In the genomic region with DNA sequence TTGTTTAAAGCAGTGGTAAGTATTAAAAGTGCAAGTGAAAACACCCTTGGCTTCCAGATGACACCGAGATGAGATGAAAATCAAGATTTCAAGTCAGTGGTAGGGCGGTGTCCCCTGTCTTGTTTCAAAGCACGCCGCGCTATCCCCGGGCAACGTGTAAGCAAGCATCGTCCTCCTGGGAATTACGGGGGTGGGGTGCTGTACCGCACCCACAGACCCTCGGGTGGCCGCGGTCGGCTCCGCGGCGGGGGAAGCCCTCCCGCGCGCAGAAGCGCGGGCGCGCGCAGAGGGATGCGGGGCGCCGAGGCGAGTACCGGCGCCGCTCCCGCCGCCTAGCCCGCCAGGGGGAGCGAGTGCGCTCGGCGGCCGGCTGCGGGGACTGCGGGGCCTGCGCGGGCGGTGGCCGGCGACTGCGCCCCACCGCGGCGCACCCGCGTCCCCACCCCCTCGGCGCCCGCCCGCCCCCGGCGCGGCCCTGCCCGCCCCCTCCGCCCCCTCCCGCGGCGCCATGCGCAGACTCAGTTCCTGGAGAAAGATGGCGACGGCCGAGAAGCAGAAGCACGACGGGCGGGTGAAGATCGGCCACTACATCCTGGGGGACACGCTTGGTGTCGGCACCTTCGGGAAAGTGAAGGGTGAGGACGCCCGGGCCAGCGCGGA, we compare ENCODE assay signal across 8 mouse cellular contexts. TPM values are rescaled to one million over a fixed set of nuclear protein-coding genes. Genes with fewer than 3 reads are reported as not detected.
DNase-seq lines count a peak whose midpoint lies in the region; ATAC-seq and TF ChIP-seq lines count a peak whose summit lies in the region.

A gene (plus strand): TSS at position 501 of the 660 bp plus-strand sequence.

- peak within 1 kb of the TSS; percentile 75 for H3K4me2 ChIP-seq in kidney, embryonic 14.5 days (replicated peaks; ENCODE audit: low read depth, low read length)
- peak within 1 kb of the TSS; percentile 57 for H3K4me2 ChIP-seq in limb, embryonic 14.5 days (replicated peaks; ENCODE audit: low read depth, low read length, severe bottlenecking)
- peak within 1 kb of the TSS; percentile 83 for H3K4me2 ChIP-seq in midbrain, embryonic 16.5 days (ENCODE audit: low read length)

- H3K9ac ChIP-seq in kidney, embryonic 14.5 days (ENCODE audit: low read depth, low read length) = peak within 1 kb of the TSS; percentile 88
- H3K9ac ChIP-seq in limb, embryonic 14.5 days (ENCODE audit: low read depth, low read length, severe bottlenecking) = peak within 1 kb of the TSS; percentile 88
- H3K9ac ChIP-seq in midbrain, embryonic 16.5 days (ENCODE audit: low read depth, low read length) = peak within 1 kb of the TSS; percentile 75

- H3K4me1 ChIP-seq in embryonic fibroblast, embryonic 13.5 days (ENCODE audit: control insufficient read depth, insufficient read depth, low read length) = peaks cover 7% of the 10 kb centered on the region
- H3K4me1 ChIP-seq in heart, embryonic 10.5 days = peaks cover 12% of the 10 kb centered on the region
- H3K4me1 ChIP-seq in kidney, embryonic 14.5 days (ENCODE audit: control insufficient read depth, insufficient read depth, low read length) = peaks cover 15% of the 10 kb centered on the region
- H3K4me1 ChIP-seq in limb, embryonic 14.5 days (ENCODE audit: control insufficient read depth, insufficient read depth, low read length) = peaks cover 13% of the 10 kb centered on the region
- H3K4me1 ChIP-seq in midbrain, embryonic 16.5 days (ENCODE audit: control insufficient read depth, insufficient read depth, low read length) = peaks cover 14% of the 10 kb centered on the region

- TF ChIP-seq CTCF in embryonic fibroblast, embryonic 13.5 days (IDR thresholded peaks at IDR 0.05; ENCODE audit: borderline replicate concordance, insufficient read depth, low read length) = no peak

- ATAC-seq in kidney, embryonic 14.5 days (ENCODE audit: low FRiP score, low TSS enrichment) = peak; percentile 92
- ATAC-seq in limb, embryonic 14.5 days (ENCODE audit: low FRiP score, low read depth) = peak; percentile 89
- ATAC-seq in midbrain, embryonic 16.5 days = peak; percentile 95

- no peaks in the 10 kb centered on the region for H3K27me3 ChIP-seq in heart, embryonic 10.5 days (ENCODE audit: insufficient read depth, poor library complexity, severe bottlenecking)
- no peaks in the 10 kb centered on the region for H3K27me3 ChIP-seq in kidney, embryonic 14.5 days (ENCODE audit: control insufficient read depth, insufficient read depth, low read length)
- no peaks in the 10 kb centered on the region for H3K27me3 ChIP-seq in limb, embryonic 14.5 days (ENCODE audit: control insufficient read depth, insufficient read depth, low read length)
- no peaks in the 10 kb centered on the region for H3K27me3 ChIP-seq in midbrain, embryonic 16.5 days (ENCODE audit: control insufficient read depth, insufficient read depth, low read depth, low read length)

- peak within 1 kb of the TSS; percentile 71 for H3K27ac ChIP-seq in embryonic fibroblast, embryonic 13.5 days (ENCODE audit: insufficient read depth, low read length)
- H3K27ac ChIP-seq in heart, embryonic 10.5 days = peak within 1 kb of the TSS; percentile 96
- peak within 1 kb of the TSS; percentile 87 for H3K27ac ChIP-seq in kidney, embryonic 14.5 days (ENCODE audit: low read depth, low read length)
- peak within 1 kb of the TSS; percentile 91 for H3K27ac ChIP-seq in limb, embryonic 14.5 days (replicated peaks; ENCODE audit: low read depth, low read length)
- peak within 1 kb of the TSS; percentile 94 for H3K27ac ChIP-seq in midbrain, embryonic 16.5 days (ENCODE audit: low read length)

- peak; percentile 71 to 81 for DNase-seq in B cell, adult 2 months
- DNase-seq in adrenal gland, postnatal 4 days (ENCODE audit: low spot score in 2 of 2) = peak; percentile 10 to 48
- peak; percentile 90 for DNase-seq in heart, embryonic 10.5 days (ENCODE audit: low spot score)
- DNase-seq in limb, embryonic 14.5 days (ENCODE audit: low spot score) = peak; percentile 69
- DNase-seq in spleen, postnatal 4 days (ENCODE audit: low spot score in 2 of 2) = peak; percentile 73 to 89

- H3K36me3 ChIP-seq in heart, embryonic 10.5 days = 0 out of 2 replicates have a peak, but pooled peaks cover 3% of the 10 kb centered on the region
- H3K36me3 ChIP-seq in kidney, embryonic 14.5 days (ENCODE audit: control insufficient read depth, insufficient read depth, low read length) = no peaks in the 10 kb centered on the region
- H3K36me3 ChIP-seq in limb, embryonic 14.5 days (ENCODE audit: control insufficient read depth, insufficient read depth, low read length) = no peaks in the 10 kb centered on the region
- no peaks in the 10 kb centered on the region for H3K36me3 ChIP-seq in midbrain, embryonic 16.5 days (ENCODE audit: control insufficient read depth, insufficient read depth, low read length)

- H3K9me3 ChIP-seq in heart, embryonic 10.5 days = no peaks in the 10 kb centered on the region
- H3K9me3 ChIP-seq in kidney, embryonic 14.5 days (ENCODE audit: control insufficient read depth, low read length) = no peaks in the 10 kb centered on the region
- H3K9me3 ChIP-seq in limb, embryonic 14.5 days (ENCODE audit: control insufficient read depth, low read length) = no peaks in the 10 kb centered on the region
- no peaks in the 10 kb centered on the region for H3K9me3 ChIP-seq in midbrain, embryonic 16.5 days (replicated peaks; ENCODE audit: control insufficient read depth, low read length, poor library complexity, severe bottlenecking)

- TF ChIP-seq POLR2A in embryonic fibroblast, embryonic 13.5 days (IDR thresholded peaks at IDR 0.05; ENCODE audit: low read depth, low read length) = peak; percentile 88
- TF ChIP-seq POLR2A in limb, embryonic 14.5 days (IDR thresholded peaks at IDR 0.05; ENCODE audit: borderline replicate concordance, extremely low read depth, insufficient read depth, insufficient read length) = no peak

- peak within 1 kb of the TSS; percentile 93 for H3K4me3 ChIP-seq in embryonic fibroblast, embryonic 13.5 days (ENCODE audit: insufficient read depth, low read length)
- H3K4me3 ChIP-seq in heart, embryonic 10.5 days = peak within 1 kb of the TSS; percentile 94
- peak within 1 kb of the TSS; percentile 91 for H3K4me3 ChIP-seq in kidney, embryonic 14.5 days (ENCODE audit: low read length)
- peak within 1 kb of the TSS; percentile 86 for H3K4me3 ChIP-seq in limb, embryonic 14.5 days (replicated peaks; ENCODE audit: low read length)
- peak within 1 kb of the TSS; percentile 90 for H3K4me3 ChIP-seq in midbrain, embryonic 16.5 days (ENCODE audit: low read depth, low read length)

- under 1% methylated on average over 53 of the region's 80 CpGs for WGBS in heart, embryonic 10.5 days
- WGBS in kidney, embryonic 14.5 days = under 1% methylated on average over 59 of the region's 80 CpGs
- WGBS in limb, embryonic 14.5 days = under 1% methylated on average over 40 of the region's 80 CpGs
- 0% methylated on average over 42 of the region's 80 CpGs for WGBS in midbrain, embryonic 16.5 days

RNA-seq across cellular contexts. Expression of the gene that starts here (rescaled TPM):
- total RNA-seq in adrenal gland, postnatal 4 days (2021) = 10 to 100 TPM; 31.2 to 32.2 TPM
- 32.0 and 41.2 TPM in 2 replicates for polyA plus RNA-seq in embryonic fibroblast, embryonic 13.5 days (2011; ENCODE audit: insufficient read length, low read depth, missing spikeins)
- 21.1 and 22.7 TPM in 2 replicates for polyA plus RNA-seq in heart, embryonic 10.5 days (2016; fragmentation: Nextera tagmentation; extraction: Ambion mirVana)
- polyA plus RNA-seq in kidney, embryonic 14.5 days (2014; fragmentation: Nextera tagmentation; extraction: Ambion mirVana) = 19.6 and 26.1 TPM in 2 replicates
- 13.4 and 13.5 TPM in 2 replicates for polyA plus RNA-seq in limb, embryonic 14.5 days (2012; rRNA removed)
- 17.7 and 20.4 TPM in 2 replicates for polyA plus RNA-seq in limb, embryonic 14.5 days (2014; fragmentation: Nextera tagmentation; extraction: Ambion mirVana)
- polyA plus RNA-seq in midbrain, embryonic 16.5 days (2015; fragmentation: Nextera tagmentation; extraction: Ambion mirVana) = 12.9 and 15.0 TPM in 2 replicates

Comparison
In these comparisons a context has a peak if more than half of its experiments do, and no peak if none do; other contexts are left out.
1. Peak in every context shown above with its lines: DNase-seq, ATAC-seq, H3K4me3 ChIP-seq and H3K27ac ChIP-seq.
2. DNase-seq: peak in every context shown above with its lines; median percentile 90 in heart, embryonic 10.5 days; 81 in spleen, postnatal 4 days; 76 in B cell, adult 2 months; 69 in limb, embryonic 14.5 days; 29 in adrenal gland, postnatal 4 days.